Mouse (Mus musculus) limb, embryonic 11.5 days (tissue): ENCODE measurements around the gene Ccdc174. TPM values are rescaled to one million over a fixed set of nuclear protein-coding genes. Genes with fewer than 3 reads are reported as not detected.

ENCODE experiments used
- ATAC-seq: fragments of 200-750 bp; cut with Nextera tagmentation; 2 replicates; pipeline ENCODE4 v1.8.0; 2017; ENCODE audit warnings: low read depth; ENCODE audit not compliant: insufficient number of reproducible peaks, low FRiP score, low TSS enrichment
- DNase-seq: peaks from one replicate; pipeline ENCODE4 v3.0.0-alpha.2; 2015; ENCODE audit warnings: low spot score
- H3K27ac ChIP-seq: fragments of 300-500 bp; sonication (generic); replicated peaks from 2 replicates; pipeline ENCODE4 v1.5.1; 2014; ENCODE audit warnings: low read depth, mild to moderate bottlenecking, low read length
- H3K27me3 ChIP-seq: fragments of 300-500 bp; sonication (generic); 2 replicates; pipeline ENCODE4 v1.6.1; 2014; ENCODE audit warnings: mild to moderate bottlenecking, low read length, mixed read lengths; ENCODE audit not compliant: control insufficient read depth, insufficient read depth
- H3K36me3 ChIP-seq: fragments of 300-500 bp; sonication (generic); 2 replicates; pipeline ENCODE4 v1.6.1; 2014; ENCODE audit warnings: mild to moderate bottlenecking, low read length, moderate library complexity, mixed read lengths; ENCODE audit not compliant: control insufficient read depth, insufficient read depth
- H3K4me1 ChIP-seq: fragments of 300-500 bp; sonication (generic); 2 replicates; pipeline ENCODE4 v1.6.1; 2014; ENCODE audit warnings: low read length, mixed read lengths; ENCODE audit not compliant: control insufficient read depth, insufficient read depth
- H3K4me2 ChIP-seq: fragments of 300-500 bp; sonication (generic); 2 replicates; pipeline ENCODE4 v1.6.1; 2014; ENCODE audit warnings: low read depth, mild to moderate bottlenecking, moderate library complexity; ENCODE audit not compliant: severe bottlenecking
- H3K4me3 ChIP-seq: fragments of 300-500 bp; sonication (generic); 2 replicates; pipeline ENCODE4 v1.5.1; 2014; ENCODE audit warnings: low read depth, low read length
- H3K9ac ChIP-seq: fragments of 300-500 bp; sonication (generic); 2 replicates; pipeline ENCODE4 v1.6.1; 2014; ENCODE audit warnings: mild to moderate bottlenecking, low read length
- H3K9me3 ChIP-seq: fragments of 300-500 bp; sonication (generic); 2 replicates; pipeline ENCODE4 v1.6.1; 2016; ENCODE audit warnings: low read length; ENCODE audit not compliant: control insufficient read depth
- WGBS: fragments of 180-500 bp; shearing (Covaris S2); extraction: QIAGEN DNeasy Blood & Tissue Kit; methylation state at CpG from one replicate; pipeline ENCODE4 v1.1.7; 2014; 5-methylcytosine and 5-hydroxymethylcytosine counted together
- polyA plus RNA-seq: library from polyadenylated mRNA; unstranded; fragments of >200 nt; fragmentation: Nextera tagmentation; extraction: Ambion mirVana; gene quantifications from 2 replicates; pipeline ENCODE4 v1.2.1, GENCODE M21; 2014

The Ccdc174 gene
- 43.3 and 46.1 TPM in 2 replicates for polyA plus RNA-seq

GRCm38 (mm10) chr6:91877885-91878651 lies at the start of gene Ccdc174:
Gene Ccdc174, plus strand, starts transcription at chr6:91878053.
- no peaks in the 10 kb centered on the region for H3K9me3 ChIP-seq
- ATAC-seq, result peak; percentile 92
- peaks cover 5% of the 10 kb centered on the region for H3K4me1 ChIP-seq
- no peaks in the 10 kb centered on the region for H3K27me3 ChIP-seq
- H3K27ac ChIP-seq, result 0 out of 2 replicates have a peak within 1 kb of the TSS, but pooled peaks have one; percentile 14
- H3K4me3 ChIP-seq, result peak within 1 kb of the TSS; percentile 93
- peak within 1 kb of the TSS; percentile 86 for H3K9ac ChIP-seq
- H3K4me2 ChIP-seq, result peak within 1 kb of the TSS; percentile 73
- under 1% methylated on average over 47 of the region's 47 CpGs for WGBS
- DNase-seq, result peak; percentile 94
- 0 out of 2 replicates have a peak, but pooled peaks cover 2% of the 10 kb centered on the region for H3K36me3 ChIP-seq

- H3K4me3 ChIP-seq, result no peak overlapping the region
- H3K27me3 ChIP-seq, result no peaks in the 10 kb centered on the region
- no peak overlapping the region for H3K9ac ChIP-seq
- 40% methylated on average over 3 of the region's 3 CpGs for WGBS
- ATAC-seq (no peak), DNase-seq (no peak)
- no peak overlapping the region for H3K27ac ChIP-seq
- no peak overlapping the region for H3K4me2 ChIP-seq
- H3K4me1 ChIP-seq, result no peaks in the 10 kb centered on the region
- H3K9me3 ChIP-seq, result no peaks in the 10 kb centered on the region
- no peaks in the 10 kb centered on the region for H3K36me3 ChIP-seq
Observed at GRCm38 (mm10) chr6:91832863-91833440, 44.9 kb upstream of the Ccdc174 start.

- Histone ChIP-seq H3K27me3 (peaks cover 35% of the 10 kb centered on the region), H3K9me3 (no peaks in the 10 kb centered on the region), H3K4me2 (no peak overlapping the region), H3K9ac (no peak overlapping the region), H3K4me3 (no peak overlapping the region), H3K27ac (no peak overlapping the region), H3K4me1 (peaks cover 10% of the 10 kb centered on the region), H3K36me3 (no peaks in the 10 kb centered on the region)
- DNase-seq, result peak; percentile 92
- no peak for ATAC-seq
- 7% methylated on average over 23 of the region's 23 CpGs for WGBS
Observed at GRCm38 (mm10) chr6:91839010-91839871, 38.6 kb upstream of the Ccdc174 start.

GRCm38 (mm10) chr6:91842897-91843627 lies 34.8 kb upstream of the Ccdc174 start:
- Histone ChIP-seq H3K4me1 (peaks cover 10% of the 10 kb centered on the region), H3K4me2 (peak overlapping the region; percentile 85), H3K9ac (no peak overlapping the region), H3K4me3 (peak overlapping the region; percentile 32), H3K27ac (no peak overlapping the region), H3K36me3 (no peaks in the 10 kb centered on the region), H3K9me3 (no peaks in the 10 kb centered on the region), H3K27me3 (peaks cover 49% of the 10 kb centered on the region)
- DNase-seq (peak; percentile 38), ATAC-seq (no peak)
- WGBS, result 3% methylated on average over 39 of the region's 46 CpGs

GRCm38 (mm10) chr6:91843628-91844153 lies 34.2 kb upstream of the Ccdc174 start:
- Histone ChIP-seq H3K36me3 (no peaks in the 10 kb centered on the region), H3K9ac (no peak overlapping the region), H3K4me3 (peak overlapping the region; percentile 32), H3K27me3 (peaks cover 49% of the 10 kb centered on the region), H3K9me3 (no peaks in the 10 kb centered on the region), H3K4me2 (peak overlapping the region; percentile 85), H3K27ac (no peak overlapping the region), H3K4me1 (peaks cover 10% of the 10 kb centered on the region)
- DNase-seq, result peak; percentile 24
- 6% methylated on average over 51 of the region's 69 CpGs for WGBS
- ATAC-seq, result no peak

GRCm38 (mm10) chr6:91852550-91852949 lies 25.3 kb upstream of the Ccdc174 start:
- H3K4me2 ChIP-seq, result no peak overlapping the region

GRCm38 (mm10) chr6:91858339-91858738 lies 19.5 kb upstream of the Ccdc174 start:
- H3K9me3 ChIP-seq, result no peaks in the 10 kb centered on the region
- H3K4me3 ChIP-seq, result no peak overlapping the region
- 75% methylated on average over 5 of the region's 5 CpGs for WGBS
- ATAC-seq (no peak), DNase-seq (no peak)
- no peak overlapping the region for H3K27ac ChIP-seq
- H3K36me3 ChIP-seq, result no peaks in the 10 kb centered on the region
- H3K4me1 ChIP-seq, result no peaks in the 10 kb centered on the region
- H3K4me2 ChIP-seq, result no peak overlapping the region
- no peaks in the 10 kb centered on the region for H3K27me3 ChIP-seq
- H3K9ac ChIP-seq, result no peak overlapping the region

More at GRCm38 (mm10) chr6:91852550-91852949, 25.3 kb upstream of the Ccdc174 start:
- Histone ChIP-seq H3K36me3 (no peaks in the 10 kb centered on the region), H3K4me3 (no peak overlapping the region), H3K9me3 (no peaks in the 10 kb centered on the region), H3K27me3 (no peaks in the 10 kb centered on the region), H3K9ac (no peak overlapping the region), H3K4me1 (no peaks in the 10 kb centered on the region), H3K27ac (no peak overlapping the region)
- 12% methylated on average over 2 of the region's 2 CpGs for WGBS
- DNase-seq (peak; percentile 41), ATAC-seq (no peak)
